Mouse (Mus musculus) layer of hippocampus, postnatal 25 days (tissue): ENCODE data around the gene Exoc6b. TPM values are rescaled to one million over a fixed set of nuclear protein-coding genes. Genes with fewer than 3 reads are reported as not detected.

Source experiments
- DNase-seq, 2 experiments: peaks; one replicate each; pipeline ENCODE4 v3.0.0; 2022; ENCODE audit warnings: mixed read lengths in 2 of 2, low spot score in 1 of 2; ENCODE audit errors: extremely low spot score in 1 of 2
- total RNA-seq, 2 experiments: library from RNA; stranded (reverse); gene quantifications; 2 replicates each; pipeline ENCODE4 v1.2.3; 2021

Exoc6b gene
- total RNA-seq, 2 experiments from 2014 or later, result 119 to 122 TPM

DNA sequence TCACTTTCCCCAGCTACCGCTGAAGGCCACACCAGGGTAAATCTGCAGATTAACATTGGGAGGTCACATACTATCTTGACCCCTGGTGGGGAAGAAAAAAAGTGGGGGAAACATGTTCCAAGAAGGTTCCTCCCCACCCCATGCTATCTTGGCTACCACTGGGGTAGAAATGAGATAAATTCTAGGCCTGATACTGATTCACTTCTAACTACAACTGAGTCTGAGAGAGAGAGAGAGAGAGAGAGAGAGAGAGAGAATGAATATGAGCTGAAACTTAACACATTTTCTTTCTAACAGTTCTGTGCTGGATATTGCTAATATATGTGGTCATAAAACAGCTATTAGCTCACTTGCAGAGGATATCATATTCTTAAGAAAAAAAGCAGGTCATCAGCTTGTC is 184.2 kb downstream of the Exoc6b start:
- DNase-seq, result no peak

DNA sequence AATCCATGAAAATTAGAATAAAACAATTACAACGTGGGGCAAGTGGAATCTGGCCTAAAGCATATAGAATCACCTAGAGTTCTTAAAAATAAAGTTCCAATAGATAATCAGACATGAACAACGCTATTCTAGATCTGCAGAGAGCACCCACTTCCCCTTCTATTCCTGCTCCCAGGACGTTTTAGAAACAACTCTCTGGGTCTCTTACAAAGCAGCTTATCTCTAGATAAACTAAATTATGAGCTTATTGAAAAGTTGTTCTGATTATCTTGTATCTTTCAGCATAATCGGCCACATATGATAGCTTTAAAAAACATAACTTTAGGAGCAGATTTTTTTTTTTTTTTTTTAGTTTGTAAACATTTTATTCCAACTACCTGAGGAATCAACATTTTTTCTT is 185.6 kb downstream of the Exoc6b start:
- DNase-seq, result no peak

DNA sequence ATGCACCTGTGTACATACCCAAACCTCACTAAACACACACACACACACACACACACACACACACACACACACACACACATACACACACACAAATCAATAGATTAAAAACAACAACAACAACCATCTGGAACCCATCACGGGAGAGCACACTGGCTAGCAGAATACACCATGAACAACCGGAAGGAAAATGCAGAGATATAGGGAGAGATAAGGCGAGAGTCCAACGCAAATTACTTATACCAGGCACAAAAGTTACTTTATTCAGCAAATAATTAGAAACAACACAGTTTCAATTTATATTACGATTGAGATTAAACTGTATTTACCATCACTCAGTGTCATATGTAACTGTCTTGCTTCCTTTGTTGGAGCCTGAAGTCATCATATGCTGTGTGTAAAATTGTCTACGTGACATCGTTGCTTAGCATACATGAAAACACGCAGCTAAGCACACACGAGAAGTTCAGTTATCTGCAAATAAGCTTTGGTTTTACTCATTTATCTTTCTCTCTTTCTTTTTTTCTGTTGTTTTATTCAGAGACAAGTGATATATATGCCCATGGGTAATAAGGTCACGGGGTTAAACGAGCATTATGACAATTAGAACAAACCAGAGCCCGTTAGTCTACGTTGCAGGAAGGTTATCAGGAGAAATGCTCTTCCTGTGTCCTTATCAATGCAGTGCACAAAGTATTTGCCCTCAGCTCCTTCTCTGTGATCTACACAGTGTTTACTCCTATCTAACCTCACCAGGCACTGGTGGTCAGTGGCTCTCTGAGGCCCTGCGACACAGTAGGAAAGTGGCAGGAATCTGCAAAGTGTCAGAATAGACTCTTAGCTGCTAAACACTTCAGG is 186.4 kb downstream of the Exoc6b start:
- DNase-seq, result no peak

DNA sequence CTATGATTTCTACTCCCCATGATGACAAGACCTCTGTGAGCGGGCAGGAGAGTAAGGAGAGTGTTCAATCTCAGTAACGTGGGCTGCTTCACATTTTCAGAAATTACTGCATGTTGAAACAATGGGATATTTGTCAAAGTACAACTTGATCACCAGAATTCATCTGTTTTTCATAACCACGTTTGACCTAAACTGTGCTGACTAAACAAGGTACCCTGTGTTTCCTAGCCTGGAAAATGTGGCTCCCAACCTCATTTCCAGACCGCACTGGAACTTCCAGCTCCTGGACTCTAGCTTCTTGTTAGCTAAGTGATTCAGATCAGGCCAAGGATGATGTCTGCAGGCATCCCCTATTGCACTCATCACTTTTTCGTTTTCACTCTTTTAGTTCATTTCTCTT is 193.4 kb downstream of the Exoc6b start:
- DNase-seq, result no peak

DNA sequence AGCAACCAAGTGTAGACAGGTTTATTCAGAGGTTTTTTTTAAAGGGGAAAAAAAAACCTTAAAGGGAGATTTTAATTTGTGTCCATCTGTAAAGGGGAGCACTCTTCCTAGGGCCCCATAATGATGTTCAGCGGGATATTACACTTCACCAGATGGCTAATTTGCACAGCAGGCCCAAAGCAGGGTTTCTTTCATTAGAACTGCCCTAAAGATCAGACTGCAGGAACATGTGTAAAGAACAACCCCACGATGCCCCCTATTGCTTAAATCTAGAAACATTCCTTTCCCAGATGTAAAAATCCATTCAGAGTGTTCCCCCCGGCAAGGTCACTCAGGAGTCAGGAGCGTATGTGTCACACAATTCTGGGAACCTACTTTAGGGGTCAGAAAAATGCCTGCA is 202.2 kb downstream of the Exoc6b start:
- DNase-seq, result no peak

DNA sequence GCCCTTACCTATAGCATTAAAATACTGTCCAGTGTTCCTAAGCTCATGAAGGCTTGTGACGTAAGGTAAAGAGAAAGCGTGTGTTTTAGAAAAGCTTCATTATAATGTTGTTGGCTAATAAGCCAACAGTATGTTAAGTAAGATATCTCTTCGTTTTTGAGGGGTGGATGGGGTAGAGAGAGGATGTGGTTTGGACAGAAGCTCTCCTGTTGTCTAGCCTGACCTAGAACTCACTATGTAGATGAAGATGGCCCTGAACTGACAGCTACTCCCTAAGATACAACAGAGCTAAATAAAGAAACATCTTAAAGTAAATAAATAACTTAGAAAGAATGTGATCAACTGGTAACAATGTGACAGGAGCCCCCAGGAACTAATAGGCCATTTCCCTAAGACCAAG is 204.7 kb downstream of the Exoc6b start:
- no peak for DNase-seq

DNA sequence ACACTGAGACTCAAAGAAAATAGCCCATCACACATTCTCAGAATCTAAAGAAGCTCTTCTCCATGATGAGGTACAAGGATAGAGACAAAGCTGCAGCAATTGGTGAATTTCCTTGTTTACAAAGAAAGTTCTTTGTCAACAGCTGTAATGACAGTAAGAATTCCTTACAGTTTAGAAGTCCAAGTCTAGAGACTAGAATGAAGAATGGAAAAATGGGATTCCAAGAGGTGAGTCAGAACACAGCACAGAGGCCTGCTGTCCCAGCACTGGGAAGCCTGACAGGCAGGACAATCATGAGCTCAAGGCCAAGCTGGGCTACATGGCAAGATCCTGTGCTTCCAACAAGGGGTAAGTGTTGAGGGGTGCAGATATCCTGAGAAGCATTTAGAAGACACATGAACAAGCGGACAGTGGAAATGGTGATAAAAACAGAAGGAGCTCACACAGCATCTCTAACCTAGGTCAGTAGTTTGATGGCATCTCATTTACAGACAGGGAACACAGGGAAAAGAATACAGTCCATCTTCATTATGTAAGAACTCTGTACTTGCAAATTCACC is 205.4 kb downstream of the Exoc6b start:
- DNase-seq, result no peak

DNA sequence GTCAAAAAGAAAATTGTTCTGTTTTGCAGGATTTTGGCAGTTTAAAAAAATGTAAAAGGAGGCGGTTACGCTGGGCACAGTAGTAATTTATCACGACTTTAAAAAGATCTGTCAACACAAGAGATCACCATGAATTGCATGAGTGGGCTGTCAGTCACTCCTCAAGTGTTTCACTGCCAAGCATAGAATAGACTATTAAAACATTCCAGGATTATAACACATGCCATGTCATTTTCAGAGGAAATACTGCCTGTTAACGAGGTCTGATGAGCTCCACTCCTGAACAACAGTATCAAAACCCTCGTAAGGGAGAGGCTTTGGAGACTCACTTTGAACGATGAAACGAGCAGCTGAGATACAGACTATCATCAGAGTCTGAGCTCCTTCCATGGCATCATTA is 223.6 kb downstream of the Exoc6b start:
- no peak for DNase-seq

DNA sequence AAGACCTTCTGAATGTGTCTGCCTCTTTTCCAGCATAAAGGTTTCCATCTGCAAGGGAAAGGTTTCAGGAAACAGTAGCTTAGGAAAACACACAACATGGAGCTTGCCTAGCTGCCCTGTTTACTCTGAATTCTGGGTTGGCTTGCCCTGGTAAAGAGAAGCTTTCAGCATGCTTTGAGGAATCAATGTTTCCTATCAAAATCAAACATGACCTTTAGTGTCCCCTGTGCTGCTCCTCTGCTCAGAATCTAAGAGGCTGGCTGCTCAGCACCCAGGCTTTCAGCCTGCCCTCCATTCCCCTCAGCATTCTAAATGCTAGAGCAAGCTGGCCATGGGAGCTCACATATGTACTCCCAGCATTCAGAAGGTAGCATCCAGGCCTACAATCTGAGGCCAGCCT is 228.2 kb downstream of the Exoc6b start:
- DNase-seq, result no peak

DNA sequence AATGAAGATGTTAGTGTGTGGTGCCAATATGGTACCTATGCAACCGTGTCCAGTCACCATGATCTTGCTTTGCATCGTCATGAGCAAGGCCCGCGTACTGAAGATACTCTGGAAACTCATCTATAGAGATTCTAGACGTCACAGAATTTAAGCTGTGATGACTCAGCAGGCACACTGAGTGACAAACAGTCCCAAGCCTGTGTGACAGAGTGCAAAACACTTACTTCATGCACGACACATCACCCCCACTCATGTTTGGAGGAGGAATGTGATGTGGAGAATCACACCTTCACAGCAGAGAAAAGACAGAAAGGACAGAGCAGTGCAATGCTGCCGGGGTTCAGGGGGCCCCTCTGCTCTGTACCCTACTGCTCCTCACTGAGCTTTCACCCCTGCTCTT is 261.8 kb downstream of the Exoc6b start:
- no peak for DNase-seq

DNA sequence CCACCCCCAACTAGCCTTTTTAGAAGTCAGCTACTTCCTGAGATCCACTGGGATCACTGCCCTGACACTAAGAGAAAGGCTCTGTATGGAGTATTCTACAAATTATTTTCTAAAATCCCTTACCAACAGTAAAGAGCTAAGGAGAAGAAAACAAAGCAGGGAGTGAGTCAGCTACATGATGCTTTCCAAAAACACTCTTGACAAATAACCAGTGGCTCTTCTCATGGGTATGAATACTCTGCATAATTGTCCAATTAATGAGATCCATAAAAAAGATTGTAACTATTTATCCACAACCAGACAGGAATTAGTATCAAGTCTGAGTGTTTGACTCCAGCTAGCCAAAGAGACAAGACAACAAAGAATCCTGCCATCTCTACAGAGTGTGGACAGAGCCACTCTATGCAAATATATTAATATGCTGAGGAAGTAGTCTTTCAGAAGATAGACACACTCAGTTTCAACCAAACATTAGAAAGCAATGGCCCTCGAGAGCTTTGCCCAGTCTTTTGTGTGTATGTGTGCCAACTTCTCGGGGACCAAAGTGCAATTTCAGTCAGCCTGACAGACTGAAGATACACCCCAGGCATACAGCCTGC is 263.1 kb downstream of the Exoc6b start:
- DNase-seq, result no peak

DNA sequence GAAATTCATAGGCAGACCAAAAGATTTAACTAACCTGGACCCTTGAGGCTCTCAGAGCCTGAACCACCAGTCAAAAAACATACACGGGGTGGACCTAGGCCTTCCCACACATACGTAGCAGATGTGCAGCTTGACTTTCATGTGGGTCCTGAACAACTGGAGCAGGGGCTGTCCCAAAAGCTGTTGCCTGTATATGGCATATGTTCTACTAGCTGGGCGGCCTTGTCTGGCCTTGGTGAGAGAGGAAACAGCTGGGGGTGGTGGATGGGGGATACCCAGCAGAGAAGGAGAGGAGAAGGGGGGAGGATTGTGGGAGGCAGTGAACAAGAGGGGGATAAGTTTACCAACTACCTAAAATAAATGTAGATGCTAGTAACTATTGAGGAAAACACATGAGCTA is 270.6 kb downstream of the Exoc6b start:
- no peak for DNase-seq

DNA sequence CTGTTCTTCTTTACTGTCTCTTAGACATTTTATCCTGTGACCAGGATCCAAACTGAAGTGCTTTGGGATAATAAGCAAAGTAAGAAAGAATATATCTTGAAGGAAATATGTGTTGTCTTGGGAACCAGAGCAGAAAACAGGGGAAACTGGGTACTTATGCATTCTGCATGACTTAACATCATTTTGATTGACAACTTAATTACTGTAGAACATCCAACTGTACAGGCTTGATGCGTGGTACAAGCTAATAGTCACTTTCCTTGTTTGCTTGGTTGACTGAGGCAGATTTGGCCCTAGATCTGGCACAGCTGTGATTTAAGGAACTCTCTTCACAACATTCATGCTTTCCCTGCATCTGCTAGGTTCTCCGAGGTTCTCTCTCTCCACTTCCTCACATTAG is 285.3 kb downstream of the Exoc6b start:
- DNase-seq, result no peak

DNA sequence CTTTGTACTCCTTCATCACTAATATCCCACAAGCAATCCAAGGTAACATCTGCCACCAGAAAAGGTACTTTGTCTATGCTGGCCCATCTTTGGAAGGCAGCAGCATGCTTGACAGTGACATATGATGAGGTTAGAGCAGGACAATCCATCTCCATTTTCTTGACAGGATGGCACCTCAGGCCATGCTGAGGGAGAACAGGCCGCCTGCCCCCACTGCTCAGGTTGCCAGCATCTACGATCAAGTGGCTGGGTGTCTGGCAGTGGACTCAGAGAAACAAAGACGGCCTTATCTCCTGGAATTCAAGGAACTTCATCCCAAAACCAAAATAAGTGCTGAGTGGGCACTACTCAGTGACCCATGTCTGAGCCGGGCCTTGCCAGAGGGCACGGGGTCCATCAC is 289.3 kb downstream of the Exoc6b start:
- no peak for DNase-seq

DNA sequence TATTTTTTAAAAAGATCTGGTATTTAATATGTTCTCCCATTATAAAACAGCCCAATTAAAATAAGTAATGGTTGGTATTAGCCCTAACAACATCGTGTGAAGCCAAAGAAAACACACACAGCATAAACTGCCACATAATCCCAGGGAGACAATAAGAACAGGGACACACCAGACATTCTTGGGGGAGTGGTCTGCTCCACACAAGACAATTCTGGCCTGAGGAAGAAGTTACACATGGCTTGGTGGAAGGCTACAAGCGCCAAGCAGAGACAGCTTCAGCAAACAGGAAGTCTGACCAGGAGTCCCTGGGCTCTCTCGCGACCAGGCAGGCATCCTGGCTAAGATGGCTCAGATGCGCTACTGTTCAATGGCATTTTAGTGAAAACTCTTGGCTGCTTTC is 290.3 kb downstream of the Exoc6b start:
- no peak for DNase-seq

DNA sequence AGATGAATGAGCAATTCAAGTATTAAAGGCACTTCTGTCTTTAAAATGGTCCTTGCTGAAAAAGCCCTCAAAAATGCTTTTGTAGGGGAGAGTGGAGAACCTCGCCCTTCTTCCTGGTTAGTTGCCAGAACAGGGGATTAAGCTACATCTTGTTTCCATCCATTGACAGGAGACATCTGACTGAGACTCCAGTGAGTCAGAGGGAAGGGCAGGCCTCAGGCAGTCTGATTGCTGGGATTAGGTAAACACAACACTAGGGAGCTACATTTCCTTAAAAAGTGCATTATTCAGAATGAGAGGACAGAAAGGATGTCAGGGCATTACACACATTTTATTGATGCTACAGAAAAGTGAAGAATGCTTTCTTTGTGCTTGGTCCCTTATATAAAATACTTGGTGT is 293.4 kb downstream of the Exoc6b start:
- no peak for DNase-seq

DNA sequence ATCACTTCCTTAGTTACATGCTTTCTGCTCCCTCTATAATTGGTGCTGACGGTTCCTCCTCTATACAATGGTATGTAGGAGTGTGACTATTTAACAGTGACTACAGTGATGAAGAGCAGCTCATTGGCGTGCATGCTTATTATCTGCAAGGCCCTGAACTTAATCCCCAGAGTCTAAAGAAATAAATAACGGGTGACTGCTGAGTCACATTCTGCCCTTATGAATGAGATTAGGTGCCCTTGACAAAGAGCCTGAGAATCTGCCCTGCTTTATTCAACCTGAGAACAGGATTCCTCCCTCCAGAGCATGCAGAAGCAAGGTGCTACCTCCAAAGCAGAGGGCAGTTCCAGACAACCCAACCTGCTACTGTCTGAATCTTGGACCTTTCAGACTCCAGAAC is 314.0 kb downstream of the Exoc6b start:
- DNase-seq, result no peak

DNA sequence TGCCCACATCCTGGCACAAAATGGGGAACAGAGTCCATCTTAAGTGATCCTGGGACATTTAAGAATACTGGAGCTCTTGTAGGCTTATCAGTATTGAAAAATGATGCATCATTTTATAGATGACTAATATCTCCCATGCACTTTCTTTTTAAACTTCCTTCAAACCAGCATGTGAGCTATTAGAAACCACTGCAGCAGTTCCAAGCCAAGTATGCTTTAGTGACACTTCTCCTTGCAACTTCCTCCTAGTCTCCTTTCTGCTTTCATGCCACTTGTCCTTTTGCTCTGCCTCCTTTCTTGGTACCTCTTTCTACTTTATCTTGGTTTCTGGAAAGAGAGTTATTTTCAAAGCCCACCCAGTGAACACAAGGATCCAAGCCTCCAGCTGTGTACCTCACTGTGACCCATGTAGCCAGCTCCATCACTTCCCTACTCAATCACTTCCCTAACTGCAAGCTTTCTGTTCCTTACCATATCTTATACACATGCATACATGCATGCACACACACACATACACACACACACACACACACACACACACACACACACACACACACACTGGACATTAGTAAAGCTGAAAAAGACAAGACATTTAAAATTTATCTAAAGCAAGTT is 316.4 kb downstream of the Exoc6b start:
- no peak for DNase-seq

DNA sequence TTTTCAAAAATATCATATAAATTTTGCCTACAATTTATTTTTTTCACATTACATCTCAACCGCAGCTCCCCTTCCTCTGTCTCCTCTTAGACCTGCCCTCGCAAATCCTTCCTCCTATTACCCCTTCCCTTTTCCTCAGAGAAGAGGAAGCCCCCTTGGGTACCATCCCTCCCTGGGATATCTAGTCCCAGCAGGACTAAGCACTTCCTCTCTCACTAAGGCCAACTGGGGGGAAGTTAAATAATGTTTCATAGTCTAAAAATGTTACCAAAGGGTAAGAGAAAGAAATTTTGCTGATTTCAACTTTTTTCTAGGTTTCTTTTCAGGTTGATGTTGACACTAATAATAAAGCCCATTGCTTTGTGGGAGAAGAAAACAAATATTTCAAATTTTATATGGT is 317.9 kb downstream of the Exoc6b start:
- DNase-seq, result no peak

DNA sequence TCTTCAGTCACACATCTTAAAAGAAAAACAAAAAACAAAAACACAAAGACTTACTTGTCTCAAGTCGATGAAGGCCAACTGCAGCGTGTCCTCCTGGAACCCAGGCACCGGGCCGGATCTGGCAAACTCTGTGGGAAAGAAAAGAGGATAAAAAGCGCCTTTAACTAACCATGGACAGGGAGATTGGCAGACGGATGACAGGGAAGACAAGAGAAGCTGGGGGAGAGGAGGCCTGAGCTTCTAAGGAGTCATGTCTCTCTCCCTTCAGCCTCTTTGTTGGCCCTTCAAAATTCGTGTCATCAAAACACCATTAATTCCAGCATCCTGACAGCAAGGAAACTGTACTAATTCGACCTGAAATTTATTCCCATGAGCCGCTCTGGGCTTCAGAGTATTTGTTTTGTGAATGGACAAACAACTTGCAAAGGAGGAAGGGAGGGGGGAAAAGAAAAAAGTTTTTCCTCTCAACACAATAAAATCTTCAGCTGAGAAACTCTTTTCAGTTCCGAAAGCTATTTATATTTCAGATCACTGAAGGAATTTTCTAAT is 322.4 kb downstream of the Exoc6b start:
- DNase-seq, result peak in 1 of 2 experiments; percentile 11

DNA sequence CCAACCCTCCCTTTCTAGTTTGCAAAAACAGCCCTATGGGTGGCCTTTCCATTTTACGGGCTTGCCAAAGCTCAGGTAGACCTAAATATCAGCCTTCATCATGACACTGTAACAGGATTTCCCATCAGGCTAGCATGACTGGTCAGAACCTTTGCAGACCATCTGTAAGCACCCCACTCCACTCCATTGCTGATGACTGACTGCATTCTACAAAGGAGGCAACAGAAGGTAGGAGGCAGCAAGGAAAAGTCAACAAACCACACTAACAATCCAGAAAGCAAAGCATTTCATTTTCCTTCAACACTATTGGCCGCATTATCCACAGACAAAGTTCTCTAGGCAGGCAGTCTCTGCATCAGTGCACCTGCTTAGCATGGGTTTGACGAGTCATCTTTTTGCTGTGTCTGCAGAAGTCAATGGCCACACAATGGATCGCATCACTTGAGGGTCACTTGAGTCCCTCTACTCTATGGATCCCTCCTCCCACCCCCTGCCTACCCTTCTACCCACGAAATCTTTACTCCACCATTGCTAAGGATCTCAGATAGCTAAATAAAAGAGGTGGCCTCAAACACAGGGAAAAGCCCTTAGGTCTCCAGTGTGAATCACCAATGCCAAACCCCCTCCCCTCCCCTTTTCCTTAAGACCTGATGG is 323.0 kb downstream of the Exoc6b start:
- DNase-seq, result no peak
